Mouse (Mus musculus): Measurements from ENCODE around the gene Crtac1.

Gene Crtac1

GRCm38 (mm10) chr19:42255784-42256610 is 175.6 kb downstream of the Crtac1 start:
- ChIA-PET CTCF (interaction anchor here in 2 of 4 experiments (0.5 to 1.2 kb wide), 5 partner anchors 16 to 331 kb away, joined by 3 to 5 read pairs (median 3); no protein-coding TSS in a partner anchor), POLR2A (interaction anchor here in 3 of 4 experiments (0.5 to 1.1 kb wide), 3 partner anchors 12 to 666 kb away, joined by 3 to 4 read pairs (median 4); no protein-coding TSS in a partner anchor)

DNA sequence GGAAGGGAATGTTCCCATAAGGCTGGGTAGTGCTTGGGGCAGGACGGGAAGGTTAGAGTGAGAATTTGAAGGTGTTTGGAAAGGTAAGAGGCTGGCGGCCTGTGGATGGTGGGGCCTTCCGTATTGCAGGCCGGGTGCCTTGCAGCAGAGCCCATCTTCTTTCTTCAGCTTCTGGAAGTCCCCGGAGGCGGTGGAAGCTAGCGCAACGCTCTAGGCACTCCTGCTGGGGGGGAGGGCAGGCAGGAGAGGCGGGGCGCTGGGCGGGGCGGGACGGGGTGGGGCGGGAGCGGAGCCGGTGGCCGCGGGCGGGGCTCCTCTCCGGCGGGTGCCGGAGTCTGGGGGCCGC is 176.2 kb downstream of the Crtac1 start:
- POLR2A ChIA-PET: no interaction called here
- CTCF ChIA-PET: interaction anchor here in 3 of 4 experiments (0.5 to 1.2 kb wide), 3 partner anchors 37 to 331 kb away, joined by 3 to 5 read pairs (median 4); no protein-coding TSS in a partner anchor

DNA sequence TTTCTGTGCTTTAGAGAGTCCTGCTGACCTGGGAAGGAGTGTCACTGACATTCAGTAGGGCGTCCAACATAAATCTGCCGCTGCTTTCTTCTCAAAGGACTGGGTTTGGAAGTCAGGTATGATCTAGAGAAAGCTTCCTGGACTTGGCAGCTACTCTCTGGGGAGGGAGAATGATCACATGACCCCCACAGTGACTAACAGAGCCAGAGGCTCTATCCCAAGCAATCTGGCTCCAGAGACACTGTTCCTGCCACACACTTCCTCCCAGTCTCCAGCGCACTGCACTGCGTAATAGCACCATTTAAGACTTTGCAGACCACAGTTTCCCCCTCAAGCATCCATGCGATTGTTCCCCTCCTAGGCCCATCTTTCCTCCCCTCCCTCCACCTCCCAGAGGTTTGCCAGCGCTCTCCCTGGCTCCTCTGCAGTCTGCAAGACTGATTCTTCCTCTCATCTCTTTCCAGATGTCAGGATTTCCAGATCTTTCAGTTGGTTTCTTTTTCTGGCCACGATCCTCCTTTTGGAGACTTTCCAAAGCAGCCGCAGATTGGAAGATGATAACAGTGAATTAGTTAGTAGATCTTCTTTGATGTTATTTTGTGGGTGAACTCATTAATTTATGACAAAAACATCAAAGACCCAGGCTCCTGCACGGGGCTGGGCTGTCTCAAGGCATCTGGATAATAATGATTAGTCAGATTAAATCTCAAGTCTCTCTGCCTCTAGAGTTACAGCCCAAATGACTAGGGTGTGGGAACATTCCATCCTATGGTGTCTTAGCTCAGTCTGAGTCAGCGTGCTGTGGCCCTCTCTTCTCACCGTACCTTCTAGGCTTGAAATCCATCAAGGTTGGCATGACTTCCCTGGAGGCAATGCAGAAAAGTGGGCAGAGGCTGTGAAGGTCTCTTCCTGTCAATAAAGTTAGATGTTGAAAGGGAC is 181.3 kb downstream of the Crtac1 start:
- ChIA-PET CTCF (interaction anchor here in 1 of 4 experiments (0.6 kb wide), 1 partner anchor 849 kb away, joined by 7 read pairs; no protein-coding TSS in a partner anchor), POLR2A (no interaction called here)

- CTCF ChIA-PET: interaction anchor here in 1 of 4 experiments (0.6 kb wide), 1 partner anchor 249 kb away, joined by 4 read pairs; no protein-coding TSS in a partner anchor
Measured at GRCm38 (mm10) chr19:42247519-42247918, 184.1 kb downstream of the Crtac1 start, which contains the start of gene Golga7b. Gene Golga7b, plus strand, starts transcription at chr19:42247574.

DNA sequence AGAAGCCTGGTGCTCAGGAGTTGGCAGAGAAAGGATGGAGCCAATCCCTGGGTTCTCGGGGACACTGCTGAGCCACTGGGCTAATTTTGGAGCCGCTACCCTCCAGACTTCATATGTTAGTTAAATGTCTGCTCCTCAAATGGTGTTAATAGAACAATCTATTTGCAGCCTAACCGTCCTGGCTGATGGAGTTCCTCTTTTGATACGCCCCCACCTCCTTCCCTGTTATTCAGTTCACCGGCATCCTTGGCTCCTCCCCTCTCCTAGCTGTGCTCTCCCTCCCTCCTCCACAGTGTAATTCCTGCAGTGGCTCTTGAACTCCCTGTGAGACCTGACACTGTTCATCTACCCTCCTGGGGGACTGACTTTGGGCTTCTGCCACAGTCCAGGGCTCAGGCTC is 185.0 kb downstream of the Crtac1 start:
- ChIA-PET CTCF (no interaction called here), POLR2A (no interaction called here)

More at GRCm38 (mm10) chr19:42247519-42247918, 184.1 kb downstream of the Crtac1 start, which contains the start of gene Golga7b:
- POLR2A ChIA-PET: interaction anchor here in 1 of 4 experiments (0.6 to 0.8 kb wide), 2 partner anchors 17 to 1486 kb away, joined by 3 to 5 read pairs; no protein-coding TSS in a partner anchor

DNA sequence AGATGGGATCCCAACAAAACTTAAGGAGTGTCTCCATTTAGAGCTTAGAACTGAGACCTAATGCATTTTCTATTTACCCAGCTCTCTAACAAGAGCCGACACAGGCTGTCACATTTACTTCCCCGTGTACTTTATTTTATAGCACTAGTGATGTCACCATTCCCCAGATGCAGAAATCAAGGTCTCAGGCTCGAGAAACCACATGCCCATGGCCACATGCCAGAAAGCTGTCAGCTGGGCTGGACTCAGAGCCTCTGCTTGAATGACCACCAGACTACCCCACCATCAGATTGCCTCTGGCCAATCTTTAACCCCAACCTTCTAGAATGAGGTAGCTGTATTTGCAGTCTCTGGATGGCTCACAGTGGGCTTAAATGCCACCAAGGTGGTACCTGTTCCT is 188.2 kb downstream of the Crtac1 start:
- ChIA-PET POLR2A (no interaction called here), CTCF (interaction anchor here in 1 of 4 experiments (1.9 kb wide), 1 partner anchor 26 kb away, joined by 8 read pairs; no protein-coding TSS in a partner anchor)

DNA sequence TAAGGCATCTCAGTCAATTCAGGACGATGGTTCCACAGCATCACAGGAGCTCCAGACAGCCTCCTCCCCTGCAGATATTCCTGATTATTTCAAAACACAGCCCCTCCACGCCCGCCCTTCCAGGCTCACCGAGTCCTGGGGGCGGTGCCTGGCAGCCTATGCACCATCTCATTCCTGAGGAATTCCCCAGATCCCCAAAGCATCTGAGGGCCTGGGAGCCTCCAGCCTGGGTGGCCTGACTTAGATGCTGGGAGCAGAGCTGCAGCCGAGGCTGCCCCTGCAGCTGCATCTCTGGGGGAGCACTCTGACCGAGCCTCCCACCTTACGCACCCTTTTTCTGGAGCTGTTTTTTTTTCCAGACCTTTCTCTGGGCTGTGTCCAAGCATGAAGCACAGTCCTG is 190.7 kb downstream of the Crtac1 start:
- ChIA-PET POLR2A (interaction anchor here in 1 of 4 experiments (1.6 kb wide), 1 partner anchor 62 kb away, joined by 5 read pairs; no protein-coding TSS in a partner anchor), CTCF (interaction anchor here in 1 of 4 experiments (1.5 kb wide), 1 partner anchor 203 kb away, joined by 4 read pairs; no protein-coding TSS in a partner anchor)

DNA sequence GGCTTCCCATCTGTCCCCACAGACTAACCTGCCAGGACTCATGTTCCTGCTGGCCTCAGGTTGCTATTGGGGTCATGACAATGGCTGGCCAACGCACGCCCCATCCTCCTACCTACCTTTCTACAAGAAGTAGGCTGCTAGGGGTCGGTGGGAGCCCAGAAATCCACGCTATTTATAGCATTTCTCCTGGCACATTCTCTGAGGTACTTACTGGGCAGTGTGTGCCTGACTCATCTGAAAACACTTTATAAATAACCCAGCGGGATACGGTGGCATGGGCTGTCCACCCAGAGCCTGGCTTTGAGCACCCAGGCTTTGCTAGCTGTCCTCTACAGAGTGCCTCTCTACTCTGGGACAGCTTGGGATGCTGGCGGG is 193.3 kb downstream of the Crtac1 start:
- POLR2A ChIA-PET: interaction anchor here in 1 of 4 experiments (0.6 kb wide), 1 partner anchor 1882 kb away, joined by 3 read pairs; no protein-coding TSS in a partner anchor
- CTCF ChIA-PET: no interaction called here

- ChIA-PET POLR2A (interaction anchor here in 1 of 4 experiments (0.6 kb wide), 1 partner anchor 1883 kb away, joined by 3 read pairs; no protein-coding TSS in a partner anchor), CTCF (no interaction called here)
Measured at GRCm38 (mm10) chr19:42237602-42238340, 193.8 kb downstream of the Crtac1 start.

Data from embryonic stem cell, embryonic (primary cell).